Mouse (Mus musculus): ENCODE data around the gene Lbp. TPM values are rescaled to one million over a fixed set of nuclear protein-coding genes. Genes with fewer than 3 reads are reported as not detected.

Gene Lbp
- 10 to 100 TPM in 1 of 2 experiments, 1 to 10 TPM in 1; 4.7 to 11.1 TPM for total RNA-seq (2021)
- long read RNA-seq, experiment 1, partial matches to known transcripts = 0 of 2 reads
- long read RNA-seq, experiment 1, other reads (novel, unspliced or antisense) = 0 of 2 reads
- long read RNA-seq, experiment 2, partial matches to known transcripts = 0 of 3 reads
- long read RNA-seq, experiment 2, other reads (novel, unspliced or antisense) = 1 of 3 reads

DNA sequence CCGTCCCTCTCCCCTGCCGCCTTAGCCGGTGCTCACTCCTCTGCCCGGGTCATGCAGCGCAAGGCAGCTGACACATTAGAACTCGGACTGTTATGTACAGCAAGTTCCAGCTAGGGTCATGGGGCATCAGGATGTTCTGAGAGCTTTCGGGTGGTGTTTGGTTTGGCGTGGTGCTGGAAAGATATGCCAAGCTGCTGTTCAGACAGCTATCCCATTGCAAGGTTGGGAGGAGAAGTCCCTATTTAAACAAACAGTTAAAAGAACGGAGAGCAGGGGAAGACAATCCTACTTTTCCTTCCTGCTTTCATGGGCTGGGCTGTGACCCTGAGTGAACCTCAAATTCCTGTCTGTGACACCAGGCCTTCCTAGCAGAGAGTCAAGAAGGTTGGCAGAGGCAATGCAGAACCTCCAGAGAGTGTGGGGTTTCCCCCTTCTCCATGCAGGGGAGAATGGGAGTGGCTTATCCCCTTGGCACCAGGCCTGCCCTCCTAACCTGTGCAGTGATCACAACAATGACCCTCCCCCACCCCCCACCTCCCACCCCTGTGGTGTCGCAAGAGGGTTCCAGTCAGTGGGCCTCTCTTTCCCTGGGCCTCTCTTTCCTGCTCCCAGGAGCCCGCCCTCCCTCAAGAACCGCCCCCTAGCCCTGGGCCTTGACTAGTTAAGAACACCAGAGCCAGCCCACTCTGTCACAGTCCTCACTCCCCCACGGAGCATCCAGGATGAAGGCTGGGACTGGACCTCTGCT is at the start of gene Lbp:
Gene Lbp, plus strand, starts transcription at position 546 of the 748 bp plus-strand sequence.
- peak; percentile 70 for DNase-seq

DNA sequence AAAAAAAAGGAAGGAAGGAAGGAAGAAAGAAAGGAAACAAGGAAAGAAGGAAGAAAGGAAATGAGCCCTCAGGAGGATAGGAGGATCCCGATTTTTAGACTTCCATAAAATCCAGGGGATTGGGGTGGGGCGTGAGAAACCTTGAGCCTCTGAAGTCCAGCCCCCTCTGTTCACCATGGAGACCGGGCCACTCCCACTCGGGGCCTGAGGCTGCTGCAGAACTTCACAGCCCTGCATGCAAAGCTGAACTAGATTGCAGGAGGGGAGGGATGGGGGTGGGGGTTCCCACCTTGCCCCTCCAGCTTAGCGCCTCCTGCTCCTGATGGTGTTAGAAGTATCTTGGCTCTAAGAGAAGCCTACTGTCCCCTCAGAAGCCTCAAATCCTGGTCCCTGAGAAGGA is 49.4 kb upstream of the Lbp start:
- DNase-seq = peak; percentile 28

DNA sequence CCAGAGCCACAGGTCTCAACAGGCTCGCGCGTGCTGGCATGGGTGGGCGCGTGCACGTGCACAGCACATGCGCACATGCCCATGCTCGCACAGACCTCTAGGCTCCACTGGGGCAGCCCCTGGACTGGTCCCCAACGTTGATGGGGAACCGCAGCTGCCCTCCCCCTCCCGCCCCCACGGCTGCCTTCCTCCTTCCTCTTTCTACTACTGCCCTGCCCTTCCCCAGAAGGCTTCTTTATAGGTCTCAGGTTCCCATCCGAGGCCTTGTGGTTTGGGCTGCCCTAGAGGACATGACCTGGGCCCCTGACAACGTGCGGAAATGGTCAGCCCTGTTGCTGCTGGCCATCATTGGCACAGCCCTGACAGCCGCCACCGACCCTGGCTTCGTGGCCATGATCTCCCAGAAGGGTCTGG is 48.3 kb upstream of the Lbp start, which contains the start of gene Bpi:
Gene Bpi, plus strand, starts transcription at position 90 of the 414 bp plus-strand sequence.
- no peak for DNase-seq

DNA sequence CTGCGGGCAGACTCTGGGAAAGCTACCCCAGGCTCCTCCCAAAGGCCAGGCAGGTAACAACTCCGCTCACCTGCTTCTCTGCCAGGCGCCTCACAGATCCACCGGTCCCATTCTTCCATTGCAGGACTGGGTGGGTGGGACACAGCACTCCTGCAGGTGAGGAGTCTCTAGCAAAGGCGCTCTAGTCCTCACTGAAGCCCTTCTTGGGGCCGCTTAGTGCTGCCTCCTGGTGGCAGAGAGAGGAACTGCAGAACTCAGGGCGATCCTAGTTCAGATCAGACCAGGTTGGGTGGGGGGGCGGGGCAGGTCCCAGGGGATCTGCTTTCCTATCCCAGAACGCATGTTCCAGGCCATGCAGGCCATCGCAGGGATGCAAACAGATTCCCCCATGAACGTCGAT is 47.5 kb upstream of the Lbp start:
- DNase-seq = peak; percentile 52

- DNase-seq = no peak
Measured at GRCm38 (mm10) chr2:158259498-158259897, 46.8 kb upstream of the Lbp start.

GRCm38 (mm10) chr2:158264877-158265276 is 41.4 kb upstream of the Lbp start:
- no peak for DNase-seq

DNA sequence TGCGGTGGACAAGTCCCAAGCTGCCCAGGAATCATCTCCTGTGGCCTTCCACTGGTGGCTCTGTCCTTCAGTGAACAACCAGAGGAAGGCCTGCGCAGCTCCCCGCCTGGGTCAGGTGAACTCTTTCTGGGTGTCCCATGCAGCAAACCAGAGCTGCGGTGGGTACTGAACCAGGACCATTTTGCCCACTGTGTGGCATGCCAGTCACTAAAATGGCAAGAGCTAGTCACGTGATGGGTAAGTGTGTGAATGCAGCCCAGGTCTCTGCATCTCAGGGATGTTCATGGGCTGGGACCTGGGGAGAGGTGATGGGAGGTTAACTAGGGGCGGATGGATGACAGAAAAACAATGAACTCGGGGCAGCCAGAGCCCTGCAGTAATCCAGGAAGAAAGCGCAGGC is 36.3 kb upstream of the Lbp start:
- no peak for DNase-seq

DNA sequence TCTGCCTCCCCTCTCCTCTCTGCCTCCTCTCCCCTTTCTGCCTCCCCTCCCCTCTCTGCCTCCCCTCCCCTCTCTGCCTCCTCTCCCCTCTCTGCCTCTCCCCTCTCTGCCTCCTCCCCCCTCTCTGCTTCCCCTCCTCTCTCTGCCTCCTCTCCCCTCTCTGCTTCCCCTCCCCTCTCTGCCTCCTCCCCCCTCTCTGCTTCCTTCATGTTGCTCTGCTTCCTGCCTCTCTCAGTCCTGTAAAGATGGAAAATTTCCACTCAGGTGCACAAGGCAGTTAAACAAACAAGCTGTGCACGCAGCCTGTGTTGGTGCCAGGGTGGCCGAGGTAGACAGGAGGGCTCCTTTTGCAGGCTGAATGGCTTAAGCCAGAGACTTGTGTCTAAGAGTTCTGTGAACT is 32.6 kb upstream of the Lbp start:
- DNase-seq = no peak

- DNase-seq = no peak
Measured at GRCm38 (mm10) chr2:158275349-158275748, 30.9 kb upstream of the Lbp start.

DNA sequence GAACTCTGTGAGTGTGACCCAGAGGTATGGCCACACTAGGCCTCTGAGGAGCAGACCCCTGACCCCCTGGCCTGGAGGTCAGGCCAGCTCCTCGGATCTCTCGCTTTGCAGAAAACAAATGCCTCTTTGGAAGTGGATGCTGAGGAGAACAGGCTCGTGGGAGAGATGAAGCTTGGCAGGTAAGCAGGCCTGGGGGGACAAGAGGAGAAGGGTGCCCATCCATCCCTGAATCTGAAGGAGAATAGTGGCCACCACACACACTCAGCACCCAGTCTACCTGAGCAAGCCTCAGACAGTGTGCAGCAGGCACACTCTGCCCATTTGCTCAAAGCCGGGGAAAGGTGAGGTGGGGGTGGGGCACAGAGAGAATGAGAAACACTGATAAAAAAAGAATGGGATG is 30.5 kb upstream of the Lbp start:
- no peak for DNase-seq

DNA sequence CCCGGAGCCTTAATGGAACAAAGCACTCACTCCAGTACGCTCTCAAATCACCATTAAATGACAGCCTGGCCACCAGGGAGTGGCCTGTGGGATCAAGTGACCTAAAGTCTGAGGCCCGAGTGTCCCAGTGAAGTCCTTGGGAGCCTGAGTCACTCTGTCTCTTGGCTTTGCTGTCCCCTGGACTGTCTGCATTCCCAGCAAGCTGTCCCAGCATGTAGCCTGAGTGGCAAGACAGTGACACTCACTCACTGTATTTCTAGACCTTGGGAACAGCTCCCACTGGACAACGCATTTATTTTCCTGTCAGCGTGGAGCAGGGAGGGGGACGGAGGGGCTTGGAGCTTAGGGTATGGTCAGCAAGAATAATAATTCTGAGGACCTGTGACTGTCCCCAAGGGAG is 29.8 kb upstream of the Lbp start:
- DNase-seq = no peak

DNA sequence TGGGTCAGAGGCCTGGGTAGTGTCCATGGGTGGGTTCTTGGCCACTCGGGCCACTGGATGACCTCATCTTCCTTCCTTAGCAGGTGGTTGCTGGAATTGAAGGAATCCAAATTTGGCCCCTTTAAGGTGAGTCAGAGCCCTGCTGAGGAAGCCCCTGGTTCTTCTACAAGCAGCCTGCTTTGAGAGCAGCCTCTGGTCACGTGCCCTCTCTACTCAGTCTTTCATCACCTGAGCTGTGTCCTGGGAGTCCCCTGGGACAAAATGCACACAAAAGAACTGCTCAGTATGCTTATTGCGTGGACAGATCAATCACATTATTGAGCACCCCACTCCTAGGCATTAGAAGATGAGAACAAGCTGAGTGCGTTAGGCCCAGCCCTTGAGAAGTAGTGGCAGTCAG is 29.4 kb upstream of the Lbp start:
- DNase-seq = no peak

DNA sequence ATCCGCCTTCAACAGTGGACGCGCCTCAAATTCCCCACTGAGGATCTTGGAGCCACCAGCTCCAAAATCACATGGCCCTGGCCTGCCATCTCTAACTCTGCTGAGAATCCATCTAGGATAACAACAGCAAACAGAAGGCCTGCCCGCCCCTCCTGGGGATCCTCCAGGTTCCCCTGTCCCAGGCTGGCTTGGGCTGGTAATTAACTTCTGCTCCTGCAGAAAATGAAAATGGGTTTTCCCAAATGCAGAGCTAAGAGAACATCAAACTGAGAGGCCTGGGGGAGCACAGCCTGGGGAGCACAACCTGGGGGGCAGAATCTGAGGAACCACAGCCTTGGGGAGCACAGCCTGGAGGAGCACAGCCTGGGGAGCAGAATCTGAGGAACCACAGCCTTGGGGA is 26.6 kb upstream of the Lbp start:
- DNase-seq = no peak

- DNase-seq = no peak
Measured at GRCm38 (mm10) chr2:158281497-158282205, 24.6 kb upstream of the Lbp start.

- no peak for DNase-seq
Measured at GRCm38 (mm10) chr2:158283136-158283535, 23.2 kb upstream of the Lbp start.

DNA sequence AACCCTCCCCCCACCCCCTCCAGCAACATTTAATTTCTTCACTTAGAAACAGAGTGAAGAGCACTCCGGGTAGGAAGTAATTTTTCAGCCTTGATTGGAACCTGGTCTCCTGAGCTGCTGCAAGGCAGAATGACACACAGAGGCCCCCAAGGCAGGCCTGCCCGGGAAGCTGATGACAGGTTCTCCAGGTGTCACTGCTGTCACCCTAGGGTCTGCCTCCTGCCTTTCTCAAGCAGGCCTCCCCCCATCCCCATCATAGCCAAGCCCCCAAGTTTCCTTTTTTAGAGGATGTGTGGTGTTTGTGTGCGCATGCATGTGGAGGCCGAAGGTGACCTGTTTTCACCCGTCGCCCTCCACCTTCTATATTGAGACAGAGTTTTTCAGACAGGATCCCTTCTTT is 22.5 kb upstream of the Lbp start:
- DNase-seq = no peak

DNA sequence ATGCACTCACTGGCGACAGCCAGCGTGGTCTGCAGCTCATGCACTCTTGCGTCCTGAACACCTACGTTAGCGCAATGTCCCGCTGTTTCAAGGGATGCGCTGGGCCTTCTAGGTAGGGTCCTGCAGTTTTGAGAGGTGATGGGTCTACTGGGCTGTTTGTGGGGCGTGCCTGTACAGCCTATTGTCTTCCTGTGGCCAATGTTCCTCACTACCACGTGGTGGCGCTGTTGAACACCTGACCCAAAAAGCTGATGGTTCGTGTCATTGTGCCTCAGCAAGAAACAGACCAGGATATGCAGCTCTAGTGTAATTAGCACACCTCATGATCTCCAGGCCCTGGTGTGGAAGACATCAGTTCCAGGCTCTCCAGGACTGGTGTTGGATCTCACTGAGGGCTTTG is 21.7 kb upstream of the Lbp start:
- DNase-seq = no peak

DNA sequence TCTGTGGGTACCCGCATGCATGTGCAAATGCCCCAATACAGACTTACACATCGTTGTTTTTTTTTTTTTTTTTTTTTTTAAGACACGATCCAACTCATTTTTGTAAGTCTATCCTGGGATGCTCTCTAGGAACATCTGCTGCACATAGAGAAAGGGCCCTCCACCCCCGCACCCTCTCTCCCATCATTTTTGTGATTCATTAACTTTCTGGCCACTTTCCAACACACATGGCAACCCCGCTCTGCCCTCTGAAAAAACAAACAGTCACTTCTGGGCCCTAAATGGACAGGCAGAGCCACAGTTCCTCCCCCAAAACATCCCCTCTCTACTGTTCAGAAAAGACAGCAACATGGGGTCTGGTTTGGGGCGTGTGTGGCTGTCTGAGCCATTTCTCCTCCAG is 20.6 kb upstream of the Lbp start:
- DNase-seq = no peak

DNA sequence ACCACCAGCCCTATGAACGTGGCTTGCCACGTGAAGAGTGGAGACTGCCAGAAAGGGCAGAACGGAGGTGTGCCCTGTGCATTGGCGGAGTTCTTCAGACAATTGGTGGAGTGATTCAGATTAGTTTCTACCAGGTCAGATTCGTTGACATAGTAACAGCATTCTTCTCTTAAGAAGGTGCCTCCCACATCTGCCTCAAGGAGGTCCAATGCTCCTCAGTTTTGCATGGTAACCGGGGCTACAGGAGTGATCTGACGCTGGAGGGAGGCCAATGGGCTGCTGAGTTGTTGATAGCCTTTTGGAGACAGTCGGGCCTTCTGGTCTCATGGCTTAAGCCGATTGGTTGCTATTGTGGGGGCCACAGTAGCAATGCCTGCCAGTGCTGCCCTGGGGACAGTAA is 10.6 kb upstream of the Lbp start:
- DNase-seq = no peak

DNA sequence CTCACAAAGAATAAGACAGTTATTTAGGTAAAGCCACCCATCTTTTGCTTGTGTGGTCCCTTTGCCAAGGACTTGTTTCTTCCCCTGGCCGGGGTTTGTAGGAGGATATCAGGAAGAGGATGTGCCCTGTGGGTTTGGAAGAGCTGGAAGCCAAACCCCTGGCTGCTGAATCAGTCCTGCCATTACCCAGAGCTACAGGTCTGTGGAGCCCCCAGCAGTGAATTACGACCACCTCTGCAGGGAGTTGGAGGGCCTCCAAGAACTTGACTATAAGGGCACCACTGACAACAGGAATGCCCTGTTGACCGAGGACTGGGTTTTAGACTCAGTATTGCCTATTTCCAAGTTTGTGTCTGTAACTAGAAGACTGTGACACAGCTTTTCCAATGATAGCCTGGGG is 7.1 kb upstream of the Lbp start:
- DNase-seq = no peak

DNA sequence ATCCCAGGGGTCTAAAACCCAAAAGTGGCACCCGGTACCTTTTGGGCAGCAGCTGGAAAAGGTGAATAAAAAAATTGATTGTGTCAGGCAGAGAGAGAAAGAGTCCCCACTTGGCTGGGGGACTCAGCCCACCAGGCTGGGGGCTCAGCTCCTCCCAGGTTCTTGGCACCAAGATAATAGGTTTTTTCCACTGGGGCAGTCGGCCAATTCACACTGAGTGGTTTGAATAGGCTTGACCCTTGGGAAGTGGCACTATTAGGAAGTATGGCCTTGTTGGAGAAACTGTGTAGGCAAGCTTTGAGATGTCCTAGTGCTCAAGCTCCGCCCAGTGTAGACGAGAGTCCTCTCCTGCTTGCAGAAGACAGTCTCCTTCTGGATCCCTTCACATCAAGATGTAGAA is 6.6 kb upstream of the Lbp start:
- no peak for DNase-seq

DNA sequence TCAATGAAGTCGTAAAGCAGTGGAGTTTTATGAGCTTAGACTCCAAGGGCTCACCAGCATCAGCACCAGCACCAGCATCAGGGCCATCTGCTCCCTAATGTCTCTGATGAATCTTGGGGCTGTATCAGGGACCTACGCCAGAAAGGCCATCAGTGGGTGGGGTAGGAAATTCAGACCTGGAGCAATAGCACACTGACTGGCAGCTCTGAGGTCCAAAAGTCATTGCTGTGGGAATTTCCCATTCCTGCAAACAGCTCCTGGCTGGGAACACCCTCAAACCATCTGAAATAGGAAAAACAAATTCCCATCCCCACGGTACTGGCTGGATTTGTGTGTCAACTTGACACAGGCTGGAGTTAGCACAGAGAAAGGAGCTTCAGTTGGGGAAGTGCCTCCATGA is 3.5 kb upstream of the Lbp start:
- DNase-seq = peak; percentile 31

DNA sequence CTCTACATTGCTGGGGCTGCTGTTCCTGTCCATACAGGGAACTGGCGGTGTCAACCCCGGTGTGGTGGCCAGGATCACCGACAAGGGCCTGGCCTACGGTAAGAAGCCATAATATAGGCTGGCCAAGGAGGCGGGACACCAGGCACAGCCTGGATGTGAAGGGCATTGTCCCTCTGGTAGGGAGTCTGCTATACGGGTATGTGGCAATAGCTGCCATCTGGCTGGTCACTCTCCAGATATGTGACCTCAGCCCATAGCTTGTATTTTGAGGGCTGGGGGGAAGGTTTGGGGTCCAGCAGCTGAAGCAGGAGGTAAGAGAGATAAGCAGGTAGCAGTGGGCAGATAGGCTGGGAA is 380 bp downstream of the Lbp start:
- DNase-seq = no peak

GRCm38 (mm10) chr2:158308276-158308675 is 2.0 kb downstream of the Lbp start:
- DNase-seq = no peak
